Mouse (Mus musculus): ENCODE results near the gene Olfr70.

Gene Olfr70

GRCm38 (mm10) chr4:43711821-43712220, 11.2 kb upstream of the Olfr70 start:
- peak; percentile 66 to 85 for DNase-seq (ENCODE audit: low spot score in 2 of 2)

- DNase-seq (ENCODE audit: low spot score in 2 of 2), result no peak
Measured at GRCm38 (mm10) chr4:43709869-43710268, 9.3 kb upstream of the Olfr70 start, which contains the start of gene Olfr71. TSS of gene Olfr71 (minus strand) at chr4:43710255.

- DNase-seq (ENCODE audit: low spot score in 2 of 2), result no peak
Measured at GRCm38 (mm10) chr4:43705991-43706390, 5.4 kb upstream of the Olfr70 start.

- no peak for DNase-seq (ENCODE audit: low spot score in 2 of 2)
Measured at GRCm38 (mm10) chr4:43703851-43704250, 3.2 kb upstream of the Olfr70 start.

GRCm38 (mm10) chr4:43703439-43703838, 2.8 kb upstream of the Olfr70 start:
- no peak for DNase-seq (ENCODE audit: low spot score in 2 of 2)

- DNase-seq (ENCODE audit: low spot score in 2 of 2), result no peak
Measured at GRCm38 (mm10) chr4:43696561-43696960, 4.0 kb downstream of the Olfr70 start.

GRCm38 (mm10) chr4:43695249-43695671, 5.3 kb downstream of the Olfr70 start:
- no peak for DNase-seq (ENCODE audit: low spot score in 2 of 2)

GRCm38 (mm10) chr4:43694439-43695248, 6.0 kb downstream of the Olfr70 start:
- no peak for DNase-seq (ENCODE audit: low spot score in 2 of 2)

- no peak for DNase-seq (ENCODE audit: low spot score in 2 of 2)
Measured at GRCm38 (mm10) chr4:43693806-43694241, 6.8 kb downstream of the Olfr70 start.

GRCm38 (mm10) chr4:43691026-43691425, 9.6 kb downstream of the Olfr70 start:
- peak in 1 of 2 experiments; percentile 16 for DNase-seq (ENCODE audit: low spot score in 2 of 2)

GRCm38 (mm10) chr4:43690021-43690420, 10.6 kb downstream of the Olfr70 start:
- peak in 1 of 2 experiments; percentile 57 for DNase-seq (ENCODE audit: low spot score in 2 of 2)

- no peak for DNase-seq (ENCODE audit: low spot score in 2 of 2)
Measured at GRCm38 (mm10) chr4:43679416-43680043, 21.1 kb downstream of the Olfr70 start.

GRCm38 (mm10) chr4:43678541-43678940, 22.1 kb downstream of the Olfr70 start:
- DNase-seq (ENCODE audit: low spot score in 2 of 2), result no peak

GRCm38 (mm10) chr4:43675608-43676007, 25.0 kb downstream of the Olfr70 start:
- no peak for DNase-seq (ENCODE audit: low spot score in 2 of 2)

- DNase-seq (ENCODE audit: low spot score in 2 of 2), result no peak
Measured at GRCm38 (mm10) chr4:43674974-43675373, 25.6 kb downstream of the Olfr70 start.

- no peak for DNase-seq (ENCODE audit: low spot score in 2 of 2)
Measured at GRCm38 (mm10) chr4:43673703-43674102, 26.9 kb downstream of the Olfr70 start.

GRCm38 (mm10) chr4:43672070-43672469, 28.5 kb downstream of the Olfr70 start:
- DNase-seq (ENCODE audit: low spot score in 2 of 2), result peak; percentile 86 to 93

- DNase-seq (ENCODE audit: low spot score in 2 of 2), result peak; percentile 69 to 74
Measured at GRCm38 (mm10) chr4:43669428-43669794, 31.2 kb downstream of the Olfr70 start.

- DNase-seq (ENCODE audit: low spot score in 2 of 2), result peak; percentile 93 to 95
Measured at GRCm38 (mm10) chr4:43668782-43669427, 31.7 kb downstream of the Olfr70 start, which contains the start of the genes Tmem8b and Fam221b. TSS of gene Tmem8b (plus strand) at chr4:43668971. TSS of gene Fam221b (minus strand) at chr4:43669145.

- no peak for DNase-seq (ENCODE audit: low spot score in 2 of 2)
Measured at GRCm38 (mm10) chr4:43666412-43666811, 34.2 kb downstream of the Olfr70 start.

GRCm38 (mm10) chr4:43657146-43657545, 43.5 kb downstream of the Olfr70 start:
- DNase-seq (ENCODE audit: low spot score in 2 of 2), result no peak

All from right cerebral cortex, postnatal 10 days (tissue).